Mouse (Mus musculus): ENCODE data around the gene Usp30.

GRCm38 (mm10) chr5:114061675-114062074 is 3.6 kb upstream of the Usp30 start:
- TF ChIP-seq POLR2A (IDR thresholded peaks at IDR 0.05; ENCODE audit: low read depth, low read length) (no peak), CTCF (IDR thresholded peaks at IDR 0.05; ENCODE audit: extremely low read depth, insufficient read length, insufficient replicate concordance, low read depth, low read length) (no peak)
